Mouse (Mus musculus) olfactory bulb, adult 2 months (tissue): ENCODE data around the gene Sdad1.

Source experiments
- CTCF ChIP-seq: fragments of 200-500 bp; IDR thresholded peaks from 2 replicates; pipeline ENCODE4 v1.5.1; 2012; ENCODE audit warnings: low read depth, mild to moderate bottlenecking, low read length, moderate library complexity; ENCODE audit not compliant: insufficient read depth
- POLR2A ChIP-seq: fragments of 200-500 bp; IDR thresholded peaks from 2 replicates; pipeline ENCODE4 v1.6.1; 2012; ENCODE audit warnings: mild to moderate bottlenecking, low read depth, low read length, moderate library complexity; ENCODE audit not compliant: insufficient read depth

DNA sequence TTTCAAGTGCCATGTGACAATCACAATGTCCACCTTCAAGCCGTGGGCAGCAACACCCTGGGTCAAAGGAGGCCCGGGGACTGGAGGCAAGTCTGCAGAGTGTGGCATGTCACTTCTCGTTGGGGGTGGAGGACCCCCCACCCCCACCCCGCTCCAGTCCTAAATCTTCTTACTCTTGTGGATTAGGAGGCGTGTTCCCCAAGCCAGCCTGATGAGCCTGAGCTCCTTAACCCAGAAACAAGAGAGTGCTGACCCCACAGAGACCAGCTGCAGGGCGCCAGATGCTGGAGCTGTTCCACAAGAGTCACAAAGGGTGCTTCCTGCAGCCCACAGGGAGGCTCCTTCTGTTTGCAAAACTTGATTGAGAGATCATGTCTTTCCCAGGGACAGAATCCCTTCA, 54.1 kb downstream of the Sdad1 start, which contains the start of gene Ppef2:
- TF ChIP-seq CTCF (no peak), POLR2A (no peak)
